Mouse (Mus musculus): ENCODE results near the gene Gda. TPM values are rescaled to one million over a fixed set of nuclear protein-coding genes. Genes with fewer than 3 reads are reported as not detected.

The Gda gene
- polyA plus RNA-seq, 1 experiment from 2014 or later: 0.08 TPM

DNA sequence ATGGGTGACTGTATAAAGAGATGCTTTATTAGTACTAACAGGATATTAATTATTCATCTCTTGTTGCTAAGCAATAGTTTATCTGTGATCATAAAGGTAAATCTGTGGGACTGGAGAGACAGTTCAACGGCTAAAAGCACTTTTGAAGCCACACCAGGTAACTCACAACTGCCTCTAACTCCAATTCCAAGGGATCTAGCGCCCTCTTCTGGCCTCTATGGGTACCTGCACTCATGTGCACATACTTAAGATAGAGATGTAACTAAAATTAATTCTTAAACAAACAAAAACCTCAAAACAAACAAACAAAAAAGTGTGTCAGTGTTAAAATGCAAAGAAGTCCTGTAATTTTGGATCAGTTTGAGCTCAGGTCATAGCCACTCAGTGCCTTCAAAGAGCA, 101.9 kb downstream of the Gda start:
- no peak overlapping the region for H3K27ac ChIP-seq (replicated peaks)
- no peaks in the 10 kb centered on the region for H3K27me3 ChIP-seq (replicated peaks)
- ATAC-seq (ENCODE audit: extremely low read depth, insufficient number of reproducible peaks, low FRiP score, low TSS enrichment): no peak
- no peaks in the 10 kb centered on the region for H3K36me3 ChIP-seq
- no peak overlapping the region for H3K4me2 ChIP-seq
- no peak overlapping the region for H3K9ac ChIP-seq
- no peak overlapping the region for H3K4me3 ChIP-seq
- H3K9me3 ChIP-seq: 0 out of 2 replicates have a peak, but pooled peaks cover 7% of the 10 kb centered on the region
- 46% methylated on average over 2 of the region's 2 CpGs for WGBS
- H3K4me1 ChIP-seq: no peaks in the 10 kb centered on the region

GRCm38 (mm10) chr19:21370782-21371181, 102.5 kb downstream of the Gda start:
- Histone ChIP-seq H3K27me3 (replicated peaks) (no peaks in the 10 kb centered on the region), H3K9ac (no peak overlapping the region), H3K36me3 (no peaks in the 10 kb centered on the region), H3K9me3 (0 out of 2 replicates have a peak, but pooled peaks cover 7% of the 10 kb centered on the region), H3K4me1 (no peaks in the 10 kb centered on the region), H3K4me2 (no peak overlapping the region), H3K27ac (replicated peaks) (no peak overlapping the region), H3K4me3 (no peak overlapping the region)
- no peak for ATAC-seq (ENCODE audit: extremely low read depth, insufficient number of reproducible peaks, low FRiP score, low TSS enrichment)
- WGBS: 84% methylated on average over 8 of the region's 8 CpGs

GRCm38 (mm10) chr19:21369175-21369574, 104.1 kb downstream of the Gda start:
- H3K4me1 ChIP-seq: no peaks in the 10 kb centered on the region
- no peak for ATAC-seq (ENCODE audit: extremely low read depth, insufficient number of reproducible peaks, low FRiP score, low TSS enrichment)
- 0 out of 2 replicates have a peak, but pooled peaks cover 7% of the 10 kb centered on the region for H3K9me3 ChIP-seq
- no peak overlapping the region for H3K4me2 ChIP-seq
- H3K9ac ChIP-seq: no peak overlapping the region
- no peak overlapping the region for H3K4me3 ChIP-seq
- H3K27ac ChIP-seq (replicated peaks): no peak overlapping the region
- H3K36me3 ChIP-seq: no peaks in the 10 kb centered on the region
- no peaks in the 10 kb centered on the region for H3K27me3 ChIP-seq (replicated peaks)
- 79% methylated on average over 6 of the region's 6 CpGs for WGBS

DNA sequence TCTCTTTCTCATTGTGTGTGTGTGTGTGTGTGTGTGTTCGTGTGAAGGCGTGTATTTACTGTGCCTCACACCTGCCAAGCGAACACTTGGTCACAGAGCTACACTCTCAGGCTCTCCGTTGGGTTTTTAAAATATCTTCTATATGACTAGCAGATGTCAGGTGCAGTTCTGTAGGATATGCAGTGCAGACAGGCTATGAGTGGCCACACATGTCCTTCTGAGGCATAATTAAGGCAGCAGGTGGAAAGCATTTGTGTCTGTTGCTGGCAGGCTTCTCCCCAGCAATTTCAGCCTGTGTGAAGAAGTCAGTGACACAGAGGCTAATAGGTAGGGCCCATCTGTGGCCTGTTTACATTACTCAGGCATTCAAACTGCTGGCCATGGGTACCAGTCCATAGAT, 104.7 kb downstream of the Gda start:
- no peaks in the 10 kb centered on the region for H3K36me3 ChIP-seq
- WGBS: 67% methylated on average over 4 of the region's 4 CpGs
- no peak overlapping the region for H3K4me3 ChIP-seq
- no peak for ATAC-seq (ENCODE audit: extremely low read depth, insufficient number of reproducible peaks, low FRiP score, low TSS enrichment)
- no peaks in the 10 kb centered on the region for H3K27me3 ChIP-seq (replicated peaks)
- H3K4me2 ChIP-seq: no peak overlapping the region
- no peaks in the 10 kb centered on the region for H3K4me1 ChIP-seq
- no peak overlapping the region for H3K9ac ChIP-seq
- no peak overlapping the region for H3K27ac ChIP-seq (replicated peaks)
- 0 out of 2 replicates have a peak, but pooled peaks cover 7% of the 10 kb centered on the region for H3K9me3 ChIP-seq

DNA sequence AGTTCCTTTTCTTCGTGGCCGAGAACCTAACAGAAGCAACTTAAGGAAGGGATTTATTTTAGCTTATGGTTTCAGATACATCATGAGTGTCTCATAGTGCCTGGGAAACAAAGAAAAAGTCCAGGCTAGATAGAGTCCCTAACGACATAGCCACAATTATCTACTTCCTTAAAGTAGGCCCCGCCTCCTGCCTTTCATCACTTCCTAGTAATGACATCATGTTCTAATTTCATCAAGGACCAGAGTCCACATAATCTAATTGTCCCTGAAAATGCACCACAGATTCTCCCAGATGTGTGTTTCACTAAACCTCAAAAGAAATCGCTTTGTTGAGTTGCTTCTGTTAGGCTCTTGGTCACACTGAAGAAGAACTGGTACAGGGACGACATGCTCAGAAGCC, 115.5 kb downstream of the Gda start:
- Histone ChIP-seq H3K4me2 (no peak overlapping the region), H3K4me1 (no peaks in the 10 kb centered on the region), H3K9me3 (no peaks in the 10 kb centered on the region), H3K36me3 (no peaks in the 10 kb centered on the region), H3K27ac (replicated peaks) (no peak overlapping the region), H3K4me3 (no peak overlapping the region), H3K9ac (no peak overlapping the region), H3K27me3 (replicated peaks) (no peaks in the 10 kb centered on the region)
- ATAC-seq (ENCODE audit: extremely low read depth, insufficient number of reproducible peaks, low FRiP score, low TSS enrichment): no peak
- WGBS: 77% methylated on average over 6 of the region's 6 CpGs

GRCm38 (mm10) chr19:21349634-21350033, 123.6 kb downstream of the Gda start:
- Histone ChIP-seq H3K27me3 (replicated peaks) (no peaks in the 10 kb centered on the region), H3K9me3 (no peaks in the 10 kb centered on the region), H3K4me1 (no peaks in the 10 kb centered on the region), H3K36me3 (no peaks in the 10 kb centered on the region), H3K27ac (replicated peaks) (no peak overlapping the region), H3K9ac (no peak overlapping the region), H3K4me3 (no peak overlapping the region), H3K4me2 (no peak overlapping the region)
- no peak for ATAC-seq (ENCODE audit: extremely low read depth, insufficient number of reproducible peaks, low FRiP score, low TSS enrichment)
- 78% methylated on average over 6 of the region's 6 CpGs for WGBS

- Histone ChIP-seq H3K4me3 (no peak overlapping the region), H3K4me2 (no peak overlapping the region), H3K4me1 (no peaks in the 10 kb centered on the region), H3K9me3 (no peaks in the 10 kb centered on the region), H3K36me3 (no peaks in the 10 kb centered on the region), H3K9ac (no peak overlapping the region), H3K27ac (replicated peaks) (no peak overlapping the region), H3K27me3 (replicated peaks) (no peaks in the 10 kb centered on the region)
- no peak for ATAC-seq (ENCODE audit: extremely low read depth, insufficient number of reproducible peaks, low FRiP score, low TSS enrichment)
- WGBS: 78% methylated on average over 6 of the region's 6 CpGs
Observed at GRCm38 (mm10) chr19:21346646-21347045, 126.6 kb downstream of the Gda start.

Other genes with a start within 250 kb of the Gda start
- 80.9 and 88.1 TPM in 2 replicates for gene Zfand5, start 201.2 kb downstream of the Gda start, polyA plus RNA-seq (2015; fragmentation: Nextera tagmentation; extraction: Ambion mirVana)
- 41.0 and 43.1 TPM in 2 replicates for gene 1110059E24Rik, start 179.5 kb upstream of the Gda start, polyA plus RNA-seq (2015; fragmentation: Nextera tagmentation; extraction: Ambion mirVana)
- 18.0 and 19.5 TPM in 2 replicates for gene Abhd17b, start 179.7 kb upstream of the Gda start, polyA plus RNA-seq (2015; fragmentation: Nextera tagmentation; extraction: Ambion mirVana)

Data from heart, embryonic 13.5 days (tissue).